Mouse (Mus musculus) induced T-regulatory cell, adult 2 months (primary cell): ENCODE data around the gene Dimt1.
"Not testable (repeated sequence)": the region's sequence is repeated elsewhere in the genome, so short reads cannot be mapped to it uniquely, and the experiment has no call there.

Experiments
- DNase-seq: peaks from one replicate; pipeline ENCODE4 v3.0.0-alpha.2; 2012; ENCODE audit warnings: low read depth

Dimt1 gene

DNA sequence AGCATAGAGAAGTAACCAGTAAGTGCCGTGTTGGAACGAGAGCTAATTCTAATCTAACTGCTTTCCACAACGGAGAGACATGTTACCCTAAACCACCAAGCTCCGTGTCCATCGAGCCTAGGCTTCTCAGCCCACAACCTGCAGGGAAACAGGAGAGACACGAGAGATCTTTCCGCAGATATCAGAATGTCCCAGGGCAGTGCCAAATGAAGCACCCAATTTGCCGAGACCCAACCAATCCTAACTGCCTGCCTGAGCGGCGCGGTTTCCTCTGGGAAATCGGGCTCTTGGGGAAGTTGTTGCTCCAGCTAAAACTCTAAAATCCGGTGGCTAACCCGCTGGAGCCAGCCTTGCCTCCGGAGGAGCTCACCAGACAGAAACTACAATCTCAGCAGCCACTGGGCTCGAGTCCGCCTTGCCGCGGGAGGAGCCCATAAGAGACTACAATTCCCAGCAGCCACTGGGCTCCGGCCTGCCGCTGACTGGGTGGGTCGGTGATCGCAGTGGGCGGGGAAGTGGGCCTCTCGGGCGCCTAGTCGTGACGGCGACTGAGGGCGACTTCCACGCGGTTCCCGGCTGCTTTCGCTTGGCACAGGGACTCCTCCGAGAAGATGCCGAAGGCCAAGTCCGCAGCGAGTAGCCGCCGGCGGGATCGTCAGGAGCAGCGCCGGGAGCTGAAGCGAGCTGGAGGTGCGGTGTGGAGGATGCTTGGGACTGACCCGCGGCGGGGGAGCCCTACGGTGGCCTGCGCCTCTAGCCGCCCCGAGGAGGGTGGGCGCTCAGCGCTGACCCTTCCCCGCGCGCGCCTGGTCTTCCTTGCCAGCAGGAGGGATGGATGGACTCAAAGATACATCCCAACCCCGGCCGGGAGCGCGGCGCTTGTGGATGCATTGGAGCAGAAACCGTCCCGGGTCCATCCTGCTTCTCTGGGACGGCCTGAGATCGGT is at the start of gene Dimt1:
Dimt1 (plus strand) TSS at position 534 of the 947 bp plus-strand sequence.
- DNase-seq, result peak; percentile 95

DNA sequence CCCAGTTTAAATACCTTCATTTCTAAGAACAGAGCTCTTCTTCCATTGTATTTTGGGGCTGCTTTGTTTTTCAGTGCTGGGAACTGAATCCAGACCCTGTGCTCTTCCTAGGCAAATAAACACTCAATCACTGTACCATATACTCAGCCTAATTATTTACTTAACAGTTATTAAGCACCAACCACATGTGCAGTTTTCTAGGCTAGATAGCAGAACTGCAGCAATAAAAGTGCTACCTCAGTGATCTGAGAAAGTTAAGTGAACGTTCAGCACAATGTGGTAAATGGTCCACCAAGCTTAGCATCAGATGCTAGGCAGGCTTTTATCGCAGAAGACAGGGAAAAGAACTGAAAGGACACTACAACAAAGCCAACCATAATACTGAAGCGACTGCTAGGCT is 42.3 kb upstream of the Dimt1 start:
- DNase-seq, result no peak

DNA sequence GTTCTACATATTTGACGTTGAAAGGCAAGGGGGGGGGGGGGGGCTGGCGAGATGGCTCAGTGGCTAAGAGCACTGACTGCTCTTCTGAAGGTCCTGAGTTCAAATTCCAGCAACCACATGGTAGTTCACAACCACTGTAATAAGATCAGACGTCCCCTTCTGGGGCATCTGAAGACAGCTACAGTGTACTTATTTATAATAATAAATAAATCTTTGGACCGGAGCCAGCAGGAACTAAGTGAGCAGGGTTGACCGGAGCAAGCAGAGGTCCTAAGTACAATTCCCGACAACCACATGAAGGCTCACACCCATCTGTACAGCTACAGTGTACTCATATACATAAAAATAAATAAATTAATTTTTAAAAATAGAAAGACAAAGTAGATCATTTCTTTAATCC is 41.8 kb upstream of the Dimt1 start:
- DNase-seq, result not testable (repeated sequence)

DNA sequence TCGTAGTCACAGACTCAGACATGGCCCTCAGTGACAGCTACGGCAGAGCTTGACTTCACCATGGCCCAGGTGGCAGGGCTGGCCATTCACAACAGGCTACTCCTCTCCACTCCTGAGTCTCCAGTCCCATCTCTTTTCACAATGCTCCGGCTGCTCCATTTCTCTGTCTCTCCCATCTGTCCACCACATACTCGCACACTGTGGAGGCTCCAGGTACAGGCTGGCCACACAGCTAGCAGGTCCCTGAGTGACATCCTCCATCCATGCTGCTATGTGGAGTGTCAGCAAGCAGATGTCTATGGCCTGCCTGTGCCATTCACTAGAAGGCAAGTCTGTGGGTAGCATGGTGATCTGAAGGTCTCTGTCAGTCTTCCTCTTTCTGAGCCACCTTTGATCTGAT is 39.7 kb upstream of the Dimt1 start:
- DNase-seq, result no peak

DNA sequence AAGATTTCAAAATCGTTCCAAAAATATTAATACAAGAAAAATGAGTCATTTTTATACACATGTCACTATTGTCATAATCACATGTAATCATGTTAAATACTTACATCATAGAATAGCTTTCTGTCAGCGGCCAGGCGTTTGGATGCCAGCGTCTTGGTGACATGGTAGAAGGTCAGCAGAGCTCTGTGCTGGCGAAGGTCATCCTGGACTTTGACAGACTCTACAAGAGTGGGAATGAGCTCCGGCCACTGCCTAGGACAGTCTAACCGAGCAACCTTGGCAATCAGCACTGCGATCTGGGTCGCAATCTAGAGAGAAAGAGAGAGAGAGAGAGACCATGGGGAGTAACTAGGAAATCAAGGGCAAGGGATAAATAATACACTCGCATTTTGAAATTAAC is 36.8 kb upstream of the Dimt1 start:
- DNase-seq, result no peak

DNA sequence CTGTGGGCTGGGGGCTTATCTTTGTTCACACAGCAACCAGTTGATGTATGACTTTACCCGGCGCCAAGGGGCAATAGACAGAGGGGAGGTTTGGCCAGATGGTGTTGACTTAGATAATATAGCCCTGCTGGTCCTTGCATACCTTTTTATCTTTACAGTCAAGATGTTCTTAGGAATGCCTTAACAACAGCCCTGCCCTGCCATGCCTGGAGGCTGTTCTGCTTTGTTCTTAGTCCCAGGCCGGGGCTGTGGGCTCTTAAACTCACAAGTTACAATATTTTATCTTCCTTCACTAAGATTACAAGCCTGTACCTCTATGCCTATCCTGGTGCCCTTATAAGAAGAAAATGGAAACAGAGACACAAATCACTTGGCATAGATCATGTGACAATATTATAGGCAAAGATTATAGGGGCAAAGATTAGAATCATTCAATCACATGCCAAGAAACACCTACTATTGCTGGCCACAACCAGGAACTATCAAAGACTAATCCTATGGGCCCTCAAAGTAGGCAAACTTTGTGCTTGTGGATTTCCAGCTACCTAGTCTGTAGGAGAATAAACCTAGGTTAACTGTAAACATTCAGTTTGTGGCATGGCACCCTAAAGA is 33.7 kb upstream of the Dimt1 start:
- DNase-seq, result no peak

DNA sequence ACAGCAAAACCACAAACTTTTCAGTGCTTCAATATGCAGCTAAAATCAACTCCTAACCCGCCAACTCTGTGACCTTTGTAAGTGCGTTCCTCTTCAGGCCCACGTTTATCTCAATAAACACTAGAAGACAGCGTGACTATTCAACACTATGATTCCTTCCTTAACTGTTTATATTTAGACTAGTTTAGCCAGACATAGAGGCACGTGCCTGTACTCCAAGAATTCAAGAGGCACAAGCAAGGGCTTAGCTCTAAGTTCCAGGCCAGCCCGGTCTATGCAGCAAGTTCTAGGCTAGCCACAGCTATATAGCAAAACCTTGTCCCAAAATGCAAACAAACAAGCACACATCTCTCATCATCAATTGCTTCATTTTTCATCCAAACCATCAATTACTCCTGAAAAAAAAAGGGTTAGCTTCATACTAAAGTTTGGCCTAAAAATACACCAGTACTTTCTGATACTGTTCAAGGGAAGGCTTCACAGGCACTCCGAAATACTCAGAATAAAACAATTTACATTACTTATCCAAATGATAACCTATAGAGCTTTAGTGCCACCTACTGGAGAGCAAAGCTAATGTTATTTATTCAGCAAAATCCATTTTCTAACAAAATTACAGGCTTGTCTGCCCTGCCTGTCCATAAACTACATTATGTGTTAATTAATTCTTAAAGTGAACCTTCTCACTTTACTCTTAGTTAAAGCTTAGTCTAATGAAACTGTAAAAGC is 28.4 kb upstream of the Dimt1 start:
- DNase-seq, result peak; percentile 69

DNA sequence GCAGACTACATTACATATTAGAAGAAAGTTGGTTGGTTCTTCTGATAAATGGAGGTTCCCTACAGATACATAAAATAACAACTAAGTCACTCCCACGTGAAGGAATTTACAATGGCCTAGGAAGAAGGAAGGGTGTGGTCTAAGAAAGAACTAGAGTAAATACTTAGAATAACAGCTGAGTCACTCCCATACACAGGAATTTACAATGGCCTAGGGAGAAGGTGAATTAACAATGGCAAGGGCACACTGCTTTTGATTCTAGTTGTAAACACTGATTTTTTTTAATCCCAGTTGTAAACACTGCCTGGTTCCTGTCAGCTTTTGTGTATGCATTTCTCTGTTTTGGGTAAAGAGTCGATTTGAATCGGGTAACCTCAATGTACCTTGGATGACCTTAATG is 21.0 kb upstream of the Dimt1 start:
- DNase-seq, result not testable (repeated sequence)

DNA sequence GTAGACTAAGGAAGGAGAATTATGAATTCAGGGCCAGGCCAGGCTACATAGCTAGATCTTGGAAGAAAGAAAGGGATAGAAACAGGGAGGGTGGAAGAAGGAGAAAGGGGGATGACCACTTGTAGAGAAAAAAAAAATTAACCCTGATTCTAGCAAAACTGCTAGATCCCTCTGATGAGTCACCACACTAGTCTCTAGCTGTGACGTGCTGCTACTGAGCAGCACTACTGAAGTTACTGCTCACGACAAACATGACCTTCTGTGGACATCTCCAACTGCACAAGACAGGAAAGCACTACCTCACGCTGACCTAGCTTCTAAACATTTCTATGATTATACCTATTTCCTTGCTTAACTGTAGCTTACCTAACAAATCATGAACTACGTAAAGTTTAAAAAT is 18.6 kb upstream of the Dimt1 start:
- no peak for DNase-seq

DNA sequence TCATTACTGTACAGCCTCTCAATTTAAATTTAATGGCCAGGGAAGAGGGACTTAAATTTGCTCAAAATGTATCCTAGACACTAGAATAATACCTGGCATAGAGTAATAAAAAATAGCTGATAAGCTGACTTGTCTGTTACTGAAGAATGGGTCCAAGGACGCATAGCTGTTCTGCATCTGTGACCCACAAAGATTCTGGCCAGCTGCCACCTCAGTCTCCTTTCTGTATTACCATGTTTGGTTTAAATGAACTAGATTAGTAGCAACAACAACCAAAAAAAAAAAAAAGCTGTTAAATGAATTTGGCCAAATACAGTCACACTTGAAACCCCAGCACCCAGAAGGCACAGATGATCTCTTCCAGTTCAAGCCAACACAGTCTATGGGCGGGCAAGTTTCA is 17.7 kb upstream of the Dimt1 start:
- no peak for DNase-seq

DNA sequence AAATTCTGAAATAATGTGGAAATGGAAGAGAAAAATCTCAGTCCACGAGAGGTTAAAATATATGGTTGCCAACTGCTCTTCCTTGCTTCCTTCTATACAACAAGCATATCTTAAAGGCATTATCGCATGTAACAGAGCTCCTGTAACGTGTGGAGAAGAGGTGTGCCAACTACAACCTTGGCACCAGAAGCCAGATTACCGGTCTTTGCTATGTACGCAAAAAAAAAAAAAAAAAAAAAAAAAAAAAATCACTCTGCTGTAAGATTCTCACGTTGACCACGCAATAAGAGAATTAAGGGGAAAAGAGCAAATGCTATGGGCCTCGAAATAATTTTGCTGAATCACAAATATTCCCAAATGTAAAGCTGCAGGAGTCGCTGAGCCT is 11.1 kb upstream of the Dimt1 start:
- DNase-seq, result no peak

DNA sequence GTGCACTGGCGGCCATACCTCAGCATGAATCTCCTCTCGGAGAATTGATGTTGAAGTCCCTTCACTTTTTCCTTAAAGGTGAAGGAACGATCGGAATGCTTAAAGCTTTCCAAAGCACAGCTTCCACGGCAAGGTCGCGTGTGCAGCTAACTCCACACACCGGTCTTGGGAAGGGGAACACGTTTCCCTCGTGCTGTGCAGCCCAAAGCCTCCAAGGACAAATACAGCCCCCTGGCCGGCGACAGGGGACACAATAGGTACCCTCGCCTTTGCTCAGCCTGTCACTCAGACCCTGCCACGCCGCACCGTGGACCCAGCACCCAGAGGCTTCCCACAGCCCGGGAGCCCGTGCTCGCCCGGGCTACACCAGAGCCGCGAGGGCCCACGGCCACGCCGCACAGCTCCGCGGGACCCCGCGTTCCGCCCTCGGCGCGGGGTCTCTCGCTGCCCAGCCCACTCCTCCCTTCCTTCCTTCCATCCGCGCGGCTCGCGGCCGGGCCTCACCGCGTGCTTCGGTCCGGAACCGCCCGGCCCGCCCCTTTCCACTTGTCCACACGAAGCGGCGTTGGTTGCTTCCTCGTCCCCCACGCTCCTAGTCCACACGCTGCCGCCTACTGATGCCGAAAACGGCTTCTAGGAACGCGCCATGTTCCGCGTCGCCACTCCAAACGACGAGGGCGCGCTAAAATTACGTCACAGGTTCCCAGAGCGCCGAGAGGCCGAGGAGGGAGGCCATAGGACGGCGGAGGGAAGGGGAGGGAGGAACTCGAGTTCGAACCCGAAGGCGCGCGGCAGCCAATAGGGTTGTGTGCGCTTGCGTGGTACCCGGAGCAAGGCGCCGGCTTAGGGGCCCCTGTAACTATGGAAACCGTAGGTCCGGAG is 10.4 kb upstream of the Dimt1 start, which contains the start of gene Ipo11:
Ipo11 (minus strand) TSS at position 703 of the 882 bp plus-strand sequence.
- DNase-seq, result peak; percentile 97

DNA sequence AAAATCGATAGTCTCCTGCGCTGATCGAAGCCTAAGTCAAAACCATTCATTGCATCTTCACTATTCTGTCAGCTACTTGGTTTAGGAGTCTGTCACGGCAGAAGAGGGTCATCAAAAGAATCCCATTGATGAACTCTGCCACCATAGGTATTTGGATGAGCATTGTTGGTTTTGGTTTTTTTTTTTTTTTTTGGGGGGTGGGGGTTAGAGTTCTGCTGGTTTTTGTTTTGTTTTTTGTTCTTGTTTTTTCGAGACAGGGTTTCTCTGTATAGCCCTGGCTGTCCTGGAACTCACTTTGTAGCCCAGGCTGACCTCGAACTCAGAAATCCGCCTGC is 9.8 kb upstream of the Dimt1 start:
- DNase-seq, result no peak

DNA sequence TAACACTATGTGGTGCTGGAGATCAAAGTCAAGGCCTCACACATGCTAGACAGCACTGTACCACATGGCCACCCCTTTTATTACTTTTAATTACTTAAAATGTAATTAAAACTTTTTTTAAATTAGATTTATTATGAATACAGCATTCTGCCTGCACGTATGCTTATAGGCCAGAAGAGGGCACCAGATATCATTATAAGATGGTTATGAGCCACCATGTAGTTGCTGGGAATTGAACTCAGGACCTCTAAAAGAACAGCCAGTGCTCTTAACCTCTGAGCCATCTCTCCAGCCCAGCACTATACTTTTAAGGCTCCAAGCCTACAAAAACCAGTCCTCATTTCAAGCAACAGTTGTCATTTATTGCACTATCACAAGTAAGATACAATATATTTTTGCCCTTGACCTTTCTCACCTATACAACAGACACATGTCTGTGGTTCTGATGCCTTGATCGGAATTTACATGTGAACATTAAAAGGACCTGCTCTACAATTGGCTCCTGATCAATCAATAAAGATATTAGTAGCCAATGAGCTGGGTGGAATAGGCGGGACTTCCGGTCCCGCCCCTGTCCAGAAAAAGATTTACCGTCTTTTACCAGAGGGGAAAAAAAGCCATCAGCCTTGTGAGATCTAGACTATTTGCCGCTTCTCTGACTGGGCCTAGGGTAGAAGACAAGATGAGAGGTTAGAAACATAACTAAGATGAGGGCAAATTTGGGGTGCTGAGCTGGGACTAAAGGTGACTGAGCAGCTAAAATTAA is 5.5 kb upstream of the Dimt1 start:
- DNase-seq, result peak; percentile 56

DNA sequence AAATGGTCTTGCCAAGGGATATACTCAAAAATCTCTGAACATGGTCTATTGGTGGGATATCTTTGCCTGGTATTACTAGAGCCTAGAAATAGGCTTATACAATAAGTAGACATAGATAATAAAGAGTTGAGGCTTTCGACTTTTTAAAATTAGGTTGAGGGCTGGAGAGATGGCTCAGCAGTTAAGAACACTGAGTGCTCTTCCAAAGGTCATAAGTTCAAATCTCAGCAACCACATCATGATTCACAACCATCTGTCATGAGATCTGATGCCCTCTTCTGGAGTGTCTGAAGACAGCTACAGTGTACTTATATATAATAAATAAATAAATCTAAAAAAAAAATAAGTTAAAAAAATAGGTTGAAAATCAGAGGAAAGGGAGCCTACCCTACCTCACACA is 4.2 kb upstream of the Dimt1 start:
- no peak for DNase-seq

DNA sequence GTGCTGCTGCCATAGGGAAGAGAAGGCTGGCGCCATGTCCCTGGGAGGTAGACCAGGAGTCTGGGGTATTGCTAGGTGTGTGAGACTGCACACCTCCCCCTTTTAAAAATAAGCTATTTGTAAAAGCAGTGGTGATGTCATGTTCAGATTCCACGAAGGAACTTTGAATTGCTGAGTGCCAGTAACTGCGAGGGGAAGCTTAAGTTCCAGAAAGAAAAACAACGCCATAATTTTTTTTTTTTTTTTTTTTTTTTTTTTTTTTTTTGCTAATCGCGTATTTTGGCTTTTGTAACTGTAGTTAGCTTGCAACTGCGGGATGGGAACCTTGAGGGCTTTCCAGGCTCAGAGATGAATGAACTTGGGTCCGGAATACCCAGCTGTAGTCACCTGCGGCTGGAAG is 1.4 kb upstream of the Dimt1 start:
- no peak for DNase-seq

DNA sequence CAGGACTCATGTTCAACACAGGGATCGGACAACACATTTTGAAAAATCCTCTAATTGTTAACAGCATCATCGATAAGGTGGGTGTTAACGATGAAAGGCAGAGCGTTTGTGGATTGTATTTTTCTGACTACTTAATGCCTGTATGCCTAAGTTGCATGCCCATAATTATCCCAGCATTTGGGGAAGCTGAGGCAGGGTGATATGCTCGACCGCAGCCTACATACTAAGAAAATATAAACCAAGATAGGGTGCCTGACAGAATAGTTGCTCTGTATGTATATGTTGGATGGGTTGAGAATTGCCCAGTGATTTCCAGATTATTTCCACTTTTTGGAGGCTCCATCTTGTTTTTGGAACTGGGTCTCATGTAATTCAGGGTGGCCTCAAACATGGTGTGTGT is 656 bp downstream of the Dimt1 start:
- DNase-seq, result peak; percentile 12

DNA sequence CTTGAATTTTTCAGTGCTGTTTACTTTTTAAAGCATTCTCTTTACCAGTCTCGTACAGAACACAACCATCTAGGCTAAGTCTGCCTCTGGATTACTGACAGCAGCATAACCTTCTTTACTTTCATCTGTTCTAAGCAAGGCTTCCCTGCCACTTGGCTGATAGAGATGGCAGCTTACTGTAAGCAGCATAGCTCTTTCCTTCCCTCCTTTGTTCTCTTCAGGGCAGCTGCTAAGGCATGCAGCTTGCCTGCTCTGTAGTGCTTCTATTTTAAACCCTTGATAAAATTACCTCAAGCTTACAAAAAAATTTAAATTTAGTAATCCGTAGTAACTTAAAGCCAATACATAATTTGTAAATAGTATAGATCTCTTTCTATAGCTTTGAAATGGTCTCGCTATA is 8.0 kb downstream of the Dimt1 start:
- DNase-seq, result no peak

DNA sequence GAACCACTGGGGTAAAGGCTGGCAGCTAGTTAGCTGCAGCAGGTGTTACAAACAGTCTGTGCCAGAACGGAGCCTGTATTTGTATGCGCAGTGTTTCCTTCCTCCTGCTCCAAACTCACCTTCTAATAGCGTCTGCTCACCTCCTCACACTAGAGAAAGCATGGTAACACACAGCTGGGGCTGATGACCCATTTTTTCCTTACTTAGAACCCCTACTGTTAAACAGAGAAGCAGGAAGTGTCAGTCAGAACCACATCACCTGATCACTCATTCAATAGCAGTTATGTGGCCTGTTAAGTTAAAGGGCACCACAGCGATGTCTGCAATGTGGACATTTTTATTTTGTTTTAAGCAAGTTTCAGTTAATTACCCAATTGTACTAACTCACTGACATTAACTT is 10.6 kb downstream of the Dimt1 start:
- no peak for DNase-seq

DNA sequence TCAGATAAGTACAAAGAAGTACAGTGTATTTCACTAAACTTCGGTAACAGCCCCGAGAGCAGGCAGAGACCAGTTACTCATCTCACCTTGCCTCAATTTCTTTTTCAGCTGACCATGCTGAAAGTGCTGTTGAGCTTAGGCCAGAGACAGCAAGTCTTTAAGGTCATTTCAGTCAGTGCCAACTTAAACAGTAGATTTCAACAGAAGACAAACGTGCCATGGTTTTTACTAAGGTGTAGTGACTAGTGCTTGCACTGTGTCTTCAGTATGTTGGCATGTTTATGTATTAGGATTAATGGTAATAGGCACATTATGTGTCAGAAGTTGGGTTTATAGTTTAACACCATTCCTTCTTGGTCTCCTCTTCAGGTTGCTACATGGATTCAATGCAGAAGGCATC is 11.4 kb downstream of the Dimt1 start:
- DNase-seq, result no peak

DNA sequence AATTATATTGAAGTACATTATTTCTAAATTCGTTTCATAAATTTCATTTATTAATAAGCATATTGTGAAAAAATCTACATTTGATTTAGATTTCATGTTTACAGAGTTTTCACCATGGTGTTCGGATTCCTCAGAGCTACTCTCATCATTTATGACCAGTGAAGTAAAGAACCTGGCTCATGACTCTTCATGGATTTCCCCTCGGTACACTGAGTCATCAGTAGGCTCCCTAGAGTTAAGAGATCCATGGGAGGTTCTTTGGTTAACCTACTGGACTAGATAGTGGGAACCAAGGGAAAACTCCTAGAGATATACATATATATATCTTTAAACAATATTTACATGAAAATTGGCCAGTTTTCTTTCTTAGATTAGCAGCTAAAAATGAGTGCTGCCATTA is 13.6 kb downstream of the Dimt1 start:
- no peak for DNase-seq
